Mouse (Mus musculus): Measurements from ENCODE around the gene Hmx3.

Gene Hmx3

GRCm38 (mm10) chr7:131556541-131557271, 14.0 kb downstream of the Hmx3 start:
- no peak for DNase-seq

- DNase-seq = no peak
These were observed 15.1 kb downstream of the Hmx3 start for GRCm38 (mm10) chr7:131557751-131558150.

GRCm38 (mm10) chr7:131559986-131560696, 17.5 kb downstream of the Hmx3 start, which contains the start of gene Bub3:
Bub3 (plus strand) TSS chr7:131560222.
- peak; percentile 88 to 98 for DNase-seq

GRCm38 (mm10) chr7:131560697-131561042, 18.0 kb downstream of the Hmx3 start:
- no peak for DNase-seq

GRCm38 (mm10) chr7:131575246-131575645, 32.6 kb downstream of the Hmx3 start:
- no peak for DNase-seq

- DNase-seq = no peak
These were observed 39.5 kb downstream of the Hmx3 start for GRCm38 (mm10) chr7:131582178-131582577.

GRCm38 (mm10) chr7:131585551-131585950, 42.9 kb downstream of the Hmx3 start:
- DNase-seq = no peak
